Mouse (Mus musculus): Measurements from ENCODE around the gene Tada3.
"Not testable (repeated sequence)": the region's sequence is repeated elsewhere in the genome, so short reads cannot be mapped to it uniquely, and the experiment has no call there.

The Tada3 gene

DNA sequence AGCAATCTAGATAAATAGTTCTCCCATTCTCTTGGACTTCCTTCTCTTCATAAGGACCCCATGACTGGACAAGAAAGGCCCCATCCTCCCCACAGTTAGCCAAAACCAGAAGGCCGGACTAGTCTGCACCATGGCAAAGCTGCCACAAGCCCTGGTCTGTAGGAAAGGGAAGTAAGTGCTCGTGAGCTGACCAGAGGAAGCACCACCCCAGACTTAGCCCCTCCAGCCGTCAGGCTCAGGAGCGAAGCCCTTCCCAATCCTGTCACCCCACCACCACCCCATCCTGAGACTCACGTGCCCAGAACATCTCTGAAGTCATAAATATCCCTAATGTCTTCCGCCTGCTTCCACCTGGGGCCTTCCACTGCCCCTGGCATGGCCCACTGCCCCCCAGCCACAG, 36.1 kb downstream of the Tada3 start:
- DNase-seq: no peak

DNA sequence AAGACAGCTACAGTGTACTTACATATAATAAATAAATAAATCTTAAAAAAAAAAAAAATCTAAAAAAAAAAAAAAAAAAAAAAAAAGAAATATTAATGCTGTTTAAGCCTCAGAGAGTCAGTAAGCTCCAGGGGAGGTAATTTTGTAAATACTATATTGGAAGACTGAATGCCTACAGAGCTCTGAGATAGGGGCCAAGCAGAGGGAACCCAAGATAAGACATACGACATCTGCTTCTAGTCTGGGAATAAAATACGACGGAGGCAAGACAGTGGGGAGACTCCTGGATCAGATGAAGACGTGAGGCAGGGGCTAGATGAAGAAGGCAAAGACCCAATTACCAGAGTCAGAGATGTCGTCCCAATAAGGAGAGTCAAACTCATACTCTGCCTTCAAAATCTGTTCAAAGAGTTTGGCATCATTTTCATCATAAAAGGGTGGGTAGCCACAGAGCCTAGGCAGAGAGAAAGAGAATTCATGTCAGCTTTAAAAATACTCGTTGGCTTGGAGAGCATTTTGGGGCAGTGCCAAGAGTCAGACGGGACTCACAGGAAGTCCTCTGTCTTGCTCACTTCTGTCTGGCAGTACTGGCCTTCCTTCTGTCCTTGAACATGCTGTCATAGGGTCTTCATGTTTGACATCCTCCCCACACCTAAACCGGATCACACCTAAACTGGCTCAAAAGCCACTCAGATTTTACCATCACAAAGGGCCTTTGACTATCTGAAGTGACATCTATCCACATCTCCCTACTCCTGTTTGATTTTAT, 40.6 kb downstream of the Tada3 start:
- no peak for DNase-seq

DNA sequence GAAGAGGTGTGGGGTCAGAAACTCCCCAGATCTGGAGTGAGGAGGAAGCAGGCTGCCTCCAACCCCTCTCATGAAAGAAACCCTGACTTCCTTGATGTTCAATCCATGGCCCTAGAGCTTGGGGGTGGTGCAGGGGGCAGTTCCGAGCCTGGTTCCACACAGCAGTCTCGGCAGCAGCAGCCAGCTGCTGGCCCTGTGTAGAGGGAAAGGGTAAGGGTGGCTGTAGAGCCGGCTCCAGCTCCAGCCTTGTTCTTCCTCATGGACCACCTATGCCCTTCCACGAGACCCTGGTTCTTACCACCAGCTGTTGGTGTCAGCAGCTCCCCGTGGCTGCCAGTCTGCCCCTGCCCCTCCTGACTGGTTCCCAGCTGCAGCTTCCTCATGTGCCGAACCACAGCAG, 43.5 kb downstream of the Tada3 start:
- DNase-seq: no peak

DNA sequence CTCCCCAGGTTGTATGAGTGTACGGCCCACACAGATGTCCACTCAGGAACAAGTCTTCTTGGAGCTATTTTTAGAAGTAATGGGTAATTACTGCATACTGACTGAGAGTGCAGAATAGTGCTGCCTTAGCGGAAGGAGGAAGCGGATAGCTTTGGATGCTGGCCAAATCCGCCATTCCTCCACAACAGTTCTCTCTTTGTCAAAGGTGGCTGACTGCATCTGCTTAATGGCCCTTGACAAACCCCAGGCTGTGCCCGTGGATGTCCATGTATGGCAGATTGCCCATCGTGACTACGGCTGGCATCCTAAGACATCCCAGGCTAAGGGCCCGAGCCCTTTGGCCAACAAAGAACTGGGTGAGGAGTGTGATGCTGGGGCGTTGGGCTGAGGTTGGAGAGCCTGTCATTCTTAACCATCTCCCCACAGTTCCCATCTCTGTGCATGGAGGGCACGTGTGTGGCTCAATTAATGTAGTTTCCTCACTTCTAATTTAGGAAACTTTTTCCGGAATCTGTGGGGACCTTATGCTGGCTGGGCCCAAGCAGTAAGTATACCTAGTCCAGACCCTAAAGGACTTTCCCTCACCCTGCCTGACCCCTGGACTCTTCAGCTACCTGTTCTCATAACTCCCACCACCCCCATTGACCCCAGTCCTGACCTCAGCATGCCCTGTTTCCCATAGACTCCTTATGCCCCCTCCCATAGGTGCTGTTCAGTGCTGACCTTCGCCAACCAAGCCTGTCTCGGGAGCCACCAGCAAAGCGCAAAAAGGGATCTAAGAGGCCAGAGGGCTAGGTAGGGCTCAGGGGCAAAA, 44.3 kb downstream of the Tada3 start:
- peak; percentile 44 for DNase-seq

DNA sequence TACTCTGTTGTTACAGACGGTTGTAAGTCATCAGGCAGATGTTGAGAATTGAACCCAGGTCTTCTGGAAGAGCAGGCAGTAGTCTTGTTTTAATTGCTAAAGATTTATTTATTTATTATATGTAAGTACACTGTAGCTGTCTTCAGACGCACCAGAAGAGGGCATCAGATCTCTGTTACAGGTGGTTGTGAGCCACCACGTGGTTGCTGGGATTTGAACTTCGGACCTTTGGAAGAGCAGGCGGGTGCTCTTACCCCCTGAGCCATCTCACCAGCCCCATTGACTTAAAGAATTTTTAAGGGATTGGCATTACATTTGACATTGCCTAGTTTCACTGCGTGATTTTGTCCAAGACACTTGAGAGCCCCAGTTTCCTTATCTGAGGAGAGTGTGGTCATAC, 44.9 kb downstream of the Tada3 start:
- not testable (repeated sequence) for DNase-seq

DNA sequence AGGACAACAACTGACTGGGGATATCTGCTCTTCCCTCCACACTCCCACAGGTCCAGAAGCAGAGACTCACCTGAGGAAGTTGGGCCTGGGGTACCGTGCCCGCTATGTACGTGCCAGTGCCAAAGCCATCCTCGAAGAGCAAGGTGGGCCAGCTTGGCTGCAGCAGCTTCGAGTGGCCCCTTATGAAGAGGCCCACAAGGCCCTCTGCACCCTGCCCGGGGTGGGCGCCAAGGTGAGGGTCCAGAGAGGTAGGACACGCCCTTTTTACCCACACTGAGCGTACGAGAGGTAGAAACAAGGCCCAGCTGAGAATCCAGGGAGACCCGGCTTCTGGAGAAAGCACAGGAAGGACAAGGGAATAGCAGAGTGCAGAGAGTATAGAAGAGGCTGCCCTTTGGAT, 46.0 kb downstream of the Tada3 start:
- no peak for DNase-seq

DNA sequence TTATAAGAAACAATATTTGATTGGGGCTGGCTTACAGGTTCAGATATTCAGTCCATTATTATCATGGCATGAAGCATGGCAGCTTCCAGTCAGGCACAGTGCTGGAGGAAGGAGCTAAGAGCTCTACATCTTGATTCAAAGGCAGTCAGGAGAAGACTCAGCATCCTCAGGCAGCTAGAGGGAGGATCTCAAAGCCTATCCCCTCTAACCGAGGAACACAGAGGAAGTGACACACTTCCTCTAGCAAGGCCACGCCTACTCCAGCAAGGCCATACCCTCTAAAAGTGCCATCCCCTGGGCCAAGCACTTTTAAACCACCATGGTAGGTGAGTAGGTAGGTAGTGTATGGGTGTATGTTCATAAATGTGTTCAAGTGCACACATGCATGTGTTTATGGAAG, 47.1 kb downstream of the Tada3 start:
- no peak for DNase-seq

DNA sequence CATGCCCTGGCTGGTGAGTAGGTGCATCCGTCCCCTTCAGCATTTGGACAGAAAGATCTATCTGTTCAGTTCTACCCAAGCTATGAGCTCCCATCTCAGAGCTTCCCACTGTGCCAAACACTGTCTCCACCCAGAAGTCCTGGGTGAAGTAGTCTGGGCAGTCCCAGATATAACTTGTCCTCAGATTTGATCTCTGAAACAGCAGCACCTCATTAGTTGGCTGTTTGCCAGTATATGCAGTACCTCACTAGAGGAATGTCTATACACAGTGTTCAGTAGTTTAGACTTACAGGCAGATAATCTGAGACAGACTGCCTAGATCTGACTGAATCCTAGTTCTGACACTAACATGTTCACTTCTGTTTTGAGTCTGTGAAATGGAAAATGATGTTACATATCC, 48.3 kb downstream of the Tada3 start:
- no peak for DNase-seq

DNA sequence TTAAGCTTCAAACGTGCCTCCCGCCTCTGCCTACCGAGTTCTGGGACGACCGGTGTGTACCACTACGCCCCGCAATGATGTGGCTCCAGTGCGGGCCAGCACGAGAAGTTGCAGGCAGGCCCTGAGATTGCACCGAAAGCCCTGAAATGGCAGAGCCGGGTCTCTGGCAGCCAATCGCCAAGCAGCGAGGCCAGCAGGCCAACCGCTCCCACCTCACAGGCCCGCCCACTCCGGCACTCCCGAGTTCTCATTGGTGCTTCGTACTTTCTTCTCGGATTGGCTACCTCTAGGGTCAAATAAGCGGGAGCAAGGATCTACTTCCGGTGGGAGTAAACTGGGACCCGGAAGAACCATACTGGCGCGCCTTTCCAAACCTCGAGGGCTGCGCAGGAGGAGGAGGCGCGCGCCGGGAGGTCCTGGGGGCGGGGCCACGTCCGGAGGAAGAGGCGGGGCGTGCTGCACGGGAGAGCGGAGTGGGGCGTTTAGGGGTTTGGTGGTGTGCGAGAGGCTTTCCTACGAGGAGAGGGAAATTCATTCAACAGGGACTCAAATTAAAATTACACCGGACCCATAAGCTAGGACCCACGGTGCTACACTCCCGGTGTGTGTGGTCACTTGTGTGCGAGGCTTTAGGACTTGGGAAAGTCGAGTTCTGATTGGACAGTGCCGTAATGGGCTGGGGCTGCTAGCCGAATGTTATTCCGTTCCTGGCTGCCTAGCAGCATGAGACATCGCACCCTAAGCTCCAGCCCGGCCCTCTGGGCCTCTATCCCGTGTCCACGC, 51.0 kb downstream of the Tada3 start, which contains the start of gene Ogg1:
Gene Ogg1 (plus strand): TSS at position 440 of the 783 bp plus-strand sequence.
- DNase-seq: peak; percentile 98
